Mouse (Mus musculus): ENCODE data around the gene Rbfox3.

Gene Rbfox3

DNA sequence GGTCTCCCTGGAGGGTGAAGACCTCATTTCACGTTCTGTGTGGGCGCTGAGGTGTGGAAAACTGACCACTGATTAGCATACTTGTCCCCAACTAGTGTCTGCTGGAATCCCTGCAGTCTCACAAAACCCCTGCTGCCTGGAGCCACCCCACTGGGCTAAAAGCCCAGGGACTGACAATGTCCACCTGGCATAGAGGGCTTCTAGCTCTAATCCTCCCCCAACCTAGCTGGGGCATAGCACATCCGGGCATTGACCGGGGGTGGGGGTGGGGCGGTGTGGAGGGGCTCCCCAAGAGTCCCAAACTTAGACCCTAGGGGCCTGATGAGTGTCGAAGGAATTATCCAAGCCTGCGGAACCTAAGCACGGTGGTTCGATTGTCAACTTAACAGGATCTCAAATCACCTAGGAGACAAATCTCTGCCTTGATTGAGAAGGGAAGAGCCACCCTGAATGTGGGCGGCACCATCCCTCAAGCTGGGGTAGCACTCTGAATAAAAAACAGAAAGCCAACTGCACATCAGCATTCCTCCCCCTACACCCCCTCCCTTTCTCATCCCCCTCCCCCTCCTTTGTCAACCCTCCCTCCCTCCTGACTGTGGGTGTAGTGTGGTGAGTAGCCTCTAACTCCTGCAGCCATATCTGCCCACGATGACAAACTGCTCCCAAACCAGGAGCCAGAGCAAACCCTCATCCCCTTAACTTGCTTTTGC lies 29.5 kb downstream of the Rbfox3 start:
- DNase-seq (ENCODE audit: low read depth, low spot score), result no peak

DNA sequence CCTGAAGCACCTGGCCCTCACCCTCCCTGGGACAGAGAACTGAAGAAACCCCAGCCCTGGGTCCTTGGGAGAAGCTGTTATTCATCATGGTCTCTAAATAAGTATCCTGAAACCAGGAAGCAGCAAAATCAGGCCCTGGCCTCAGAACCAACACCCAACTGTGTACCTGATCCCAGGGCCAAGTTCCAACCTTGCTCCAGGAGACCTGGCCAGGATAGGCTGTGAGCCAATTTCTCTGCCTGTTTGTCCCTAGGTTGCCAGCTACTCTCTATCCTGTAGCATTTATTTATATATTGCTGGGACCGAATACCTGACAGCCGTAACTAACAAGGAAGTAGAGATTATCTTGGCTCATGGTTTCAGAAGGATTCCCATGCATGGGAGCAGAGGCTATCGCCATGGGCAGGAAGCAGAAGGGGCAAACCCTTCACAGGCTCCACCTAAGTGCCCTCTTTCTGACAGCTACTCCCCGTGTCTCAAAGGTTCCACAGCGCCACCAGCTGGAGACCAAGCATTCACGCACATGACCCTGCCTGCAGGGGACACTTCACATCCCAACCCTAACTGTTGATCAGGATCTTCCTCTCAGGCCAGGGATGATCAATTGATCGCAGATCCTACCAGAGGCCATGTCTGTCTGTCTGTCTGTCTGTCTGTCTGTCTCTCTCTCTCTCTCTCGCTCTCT lies 31.8 kb downstream of the Rbfox3 start:
- no peak for DNase-seq (ENCODE audit: low read depth, low spot score)

DNA sequence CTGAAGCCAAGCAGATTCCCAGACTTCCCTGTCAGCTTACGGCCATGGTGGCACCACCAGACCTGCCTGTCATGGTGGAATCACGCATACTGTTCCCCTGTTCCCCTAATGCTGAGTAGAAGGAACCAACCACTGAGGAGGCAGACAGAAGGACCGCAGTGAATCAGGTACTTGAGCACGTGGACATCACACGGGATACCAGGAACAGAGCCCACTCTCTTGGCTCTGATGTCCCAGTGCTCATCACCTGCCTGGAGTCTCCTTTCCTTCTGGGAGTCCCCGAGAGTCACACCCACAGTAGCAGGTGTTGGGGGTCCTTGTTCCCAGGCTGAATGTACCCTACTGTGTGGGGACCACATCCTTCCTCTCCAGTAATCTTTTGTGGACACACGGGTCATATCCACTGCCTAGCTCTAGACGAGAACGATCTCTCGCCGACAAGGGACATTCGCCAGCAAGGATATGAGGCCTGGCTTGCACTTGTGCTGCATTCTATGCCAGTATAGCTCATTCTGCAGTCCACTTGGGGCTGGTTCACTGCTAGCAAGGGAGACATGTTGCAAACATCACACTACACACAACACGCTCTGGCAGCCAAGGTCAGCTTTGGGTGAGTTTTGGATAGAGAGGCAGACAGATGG lies 32.7 kb downstream of the Rbfox3 start:
- DNase-seq (ENCODE audit: low read depth, low spot score), result no peak

DNA sequence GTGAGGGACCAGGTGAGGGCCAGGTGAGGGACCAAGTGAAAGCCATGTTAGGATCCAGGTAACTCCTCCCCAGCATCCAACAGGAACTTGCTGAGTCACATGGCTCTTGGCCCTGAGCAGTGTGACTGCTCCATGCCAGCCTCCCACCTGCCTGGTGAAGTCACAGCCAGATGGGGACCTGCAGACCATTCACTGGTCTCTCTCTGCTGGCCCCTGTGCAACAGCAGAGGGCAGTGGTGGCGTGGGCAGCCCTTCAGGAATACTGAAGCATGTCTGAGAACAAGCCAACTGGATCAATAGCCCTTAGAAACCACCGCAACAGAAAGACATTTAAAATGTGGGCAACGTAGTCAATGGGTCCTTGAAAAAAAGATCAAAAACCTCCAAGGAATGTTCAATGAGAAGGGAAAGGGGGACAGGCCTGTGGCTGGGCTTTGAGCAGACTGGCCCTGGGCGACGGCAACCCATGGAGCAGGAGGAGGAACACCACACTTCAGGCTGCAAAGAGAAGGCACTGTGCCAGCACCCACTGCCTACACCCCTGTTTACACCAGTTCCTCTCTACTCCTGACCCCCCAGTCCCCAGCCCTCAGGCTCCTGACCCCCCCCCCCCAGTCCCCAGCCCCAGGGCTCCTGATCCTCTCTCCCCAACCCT lies 36.0 kb downstream of the Rbfox3 start:
- DNase-seq (ENCODE audit: low read depth, low spot score), result no peak

DNA sequence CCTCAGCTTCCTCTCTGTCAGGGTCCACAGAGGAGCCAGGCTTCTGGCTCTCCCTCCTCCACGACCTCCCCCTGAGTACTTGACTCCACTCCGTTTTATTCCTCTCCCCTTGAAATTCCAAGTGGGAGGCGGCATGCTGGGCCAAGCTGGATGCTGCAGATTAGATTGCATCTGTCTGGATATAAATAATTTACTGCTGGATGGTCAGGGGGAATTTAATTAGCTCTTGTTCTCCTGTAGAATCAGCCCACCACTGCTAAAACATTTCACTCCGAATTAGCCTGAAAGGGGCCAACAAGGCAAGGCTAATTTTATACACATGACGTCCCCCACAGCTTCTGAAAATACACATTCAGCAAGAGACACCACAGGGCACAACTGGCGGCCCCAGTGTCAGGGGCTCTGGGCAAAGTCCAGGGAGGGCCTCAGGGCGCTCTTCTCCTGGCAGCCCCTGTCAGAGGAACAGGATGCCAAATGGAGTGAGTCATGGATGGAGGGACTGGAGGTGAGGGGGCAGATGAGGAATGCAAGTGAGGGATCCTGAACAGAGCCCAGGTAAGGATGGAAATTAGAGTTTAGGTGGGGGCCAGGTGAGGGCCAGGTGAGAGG lies 36.8 kb downstream of the Rbfox3 start:
- DNase-seq (ENCODE audit: low read depth, low spot score), result no peak

DNA sequence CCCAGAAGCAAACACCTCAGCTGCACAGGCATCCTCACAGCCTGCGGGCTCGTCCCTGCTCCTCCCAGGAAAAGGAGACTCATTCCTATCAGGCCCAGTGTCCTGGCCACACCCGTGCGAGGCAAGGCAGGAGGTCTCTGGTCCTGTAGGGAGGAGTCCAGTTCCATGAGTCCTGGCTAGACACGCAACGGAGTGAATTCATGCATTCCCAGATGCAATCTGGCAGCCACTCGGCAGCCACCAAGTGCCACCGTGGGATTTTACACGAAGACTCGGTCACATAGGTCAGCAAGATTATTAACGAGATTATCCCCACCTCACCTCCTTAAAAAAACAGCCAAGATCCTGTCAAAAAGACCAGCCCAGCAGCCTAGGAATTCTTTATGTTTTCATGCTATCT lies 37.4 kb downstream of the Rbfox3 start:
- DNase-seq (ENCODE audit: low read depth, low spot score), result no peak

DNA sequence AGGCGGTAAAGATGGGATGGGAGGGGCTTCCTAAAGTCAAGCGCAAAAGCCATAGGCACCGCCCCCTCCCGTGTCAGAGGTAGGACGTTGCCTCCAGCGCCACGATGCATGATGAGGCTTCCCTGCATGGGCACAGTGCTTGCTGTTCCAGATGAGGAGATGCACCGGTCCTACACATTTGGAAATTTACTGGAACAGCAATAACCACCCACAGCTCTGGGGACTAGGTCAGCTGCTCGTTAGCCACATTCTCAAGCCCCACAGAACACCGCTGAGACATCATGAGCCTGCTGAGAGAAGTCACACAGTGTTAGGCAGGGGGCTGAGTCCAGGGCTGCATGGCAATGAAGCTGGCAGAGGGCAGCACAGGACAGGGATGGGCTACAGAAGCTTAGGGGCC lies 39.9 kb downstream of the Rbfox3 start:
- DNase-seq (ENCODE audit: low read depth, low spot score), result no peak

DNA sequence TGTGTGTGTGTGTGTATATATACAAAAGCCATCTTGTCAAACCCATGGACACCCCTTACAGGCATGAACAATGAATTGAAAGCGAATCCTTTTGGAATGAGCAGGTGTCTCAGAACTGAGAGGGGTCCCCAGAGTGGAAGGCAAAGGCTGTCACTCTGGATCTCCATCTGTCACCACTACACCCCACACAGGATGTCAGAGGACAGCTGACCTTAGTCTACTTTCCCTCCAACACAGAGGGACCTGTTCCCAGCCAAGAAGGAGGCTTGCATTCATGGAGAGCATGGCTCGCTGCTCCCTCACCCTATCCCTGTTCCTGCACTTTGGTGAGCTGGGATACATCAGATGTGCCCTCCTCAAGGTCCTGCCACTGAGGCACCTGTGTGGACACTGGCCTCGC lies 48.0 kb downstream of the Rbfox3 start:
- DNase-seq (ENCODE audit: low read depth, low spot score), result no peak

DNA sequence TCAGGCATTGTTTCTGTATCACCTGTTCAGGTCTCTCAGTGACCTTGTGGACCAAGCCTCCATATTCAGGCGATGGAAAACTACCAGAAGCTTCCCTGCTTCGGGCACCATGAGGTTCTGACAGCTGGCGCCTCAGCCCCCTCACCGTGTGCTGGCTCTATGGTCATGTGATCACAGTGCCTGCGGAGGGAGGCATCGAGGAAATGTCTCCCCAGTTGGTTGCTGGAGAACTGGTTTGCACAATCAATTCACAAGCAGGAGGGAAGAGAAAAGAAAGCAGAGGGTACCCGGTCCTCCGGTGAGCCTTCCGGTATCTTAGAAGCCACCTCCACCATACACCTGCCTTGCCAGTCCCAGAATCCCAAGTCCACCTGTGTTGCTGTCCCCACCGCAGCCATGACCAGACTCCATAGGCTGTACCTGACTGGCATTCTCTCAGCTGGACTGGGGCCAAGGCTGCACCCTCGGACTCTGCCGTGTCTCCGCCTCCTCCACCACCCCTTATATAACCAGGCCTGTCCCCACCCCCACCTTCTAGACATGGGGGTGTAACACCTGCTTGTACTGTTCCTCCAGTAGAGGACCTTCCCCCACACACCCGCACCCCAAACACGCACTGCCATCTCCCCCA lies 49.5 kb downstream of the Rbfox3 start:
- no peak for DNase-seq (ENCODE audit: low read depth, low spot score)

DNA sequence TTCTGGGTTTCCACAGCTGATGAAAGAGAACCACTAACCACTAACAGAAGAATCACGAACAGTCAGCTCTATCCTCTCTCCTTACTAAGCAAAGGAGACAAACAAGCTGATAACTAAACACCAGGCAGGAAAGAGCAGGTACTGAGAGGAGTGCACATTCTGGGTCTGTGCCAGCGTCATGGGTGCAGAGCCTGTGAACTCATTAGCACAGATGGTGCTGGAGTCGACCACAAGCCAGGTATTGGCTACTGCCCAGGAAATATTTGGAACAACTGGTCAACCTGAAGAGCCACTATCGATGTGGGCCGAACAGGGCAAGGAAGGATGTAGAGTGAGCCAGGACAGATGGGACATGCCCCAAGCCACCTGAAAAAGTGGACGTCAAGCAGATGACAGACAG lies 50.2 kb downstream of the Rbfox3 start:
- no peak for DNase-seq (ENCODE audit: low read depth, low spot score)

DNA sequence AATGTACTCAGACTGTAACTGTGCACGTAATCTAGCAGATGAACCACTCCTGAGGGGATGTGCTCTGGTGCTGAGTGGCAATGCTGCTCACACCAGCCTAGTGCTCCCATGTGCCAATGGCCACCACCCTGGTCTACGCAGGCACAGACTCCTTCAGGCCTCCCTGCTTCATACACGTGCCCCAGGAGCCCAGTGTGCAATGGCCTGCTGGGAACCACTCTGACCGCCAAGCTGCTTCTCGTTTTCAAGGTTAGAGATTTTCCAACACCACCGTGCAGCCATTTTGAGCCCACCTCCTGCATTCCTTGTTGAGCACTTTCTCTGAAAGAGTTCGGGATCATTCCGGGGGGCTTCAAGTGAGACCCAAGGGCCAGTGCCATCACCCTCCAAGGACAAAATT lies 50.6 kb downstream of the Rbfox3 start:
- no peak for DNase-seq (ENCODE audit: low read depth, low spot score)

DNA sequence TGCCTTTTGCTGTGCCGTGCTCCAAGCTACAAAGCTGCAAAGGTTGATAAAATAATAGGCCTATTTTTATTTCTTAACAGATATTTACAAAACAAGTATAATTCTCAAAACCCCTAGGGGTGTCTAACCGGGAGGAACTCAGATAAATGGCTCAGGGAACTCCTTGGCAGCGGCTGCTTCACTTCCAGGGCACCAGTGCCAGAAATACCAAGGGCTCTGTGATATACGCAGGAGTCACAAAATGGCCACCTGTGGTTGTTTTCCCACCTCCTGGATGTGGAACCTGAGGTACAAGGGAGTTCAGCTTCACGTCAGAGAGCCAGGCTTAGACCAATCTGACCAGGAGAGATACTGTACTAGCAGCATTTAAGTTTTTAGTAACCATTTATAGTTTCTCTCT lies 51.6 kb downstream of the Rbfox3 start:
- no peak for DNase-seq (ENCODE audit: low read depth, low spot score)

DNA sequence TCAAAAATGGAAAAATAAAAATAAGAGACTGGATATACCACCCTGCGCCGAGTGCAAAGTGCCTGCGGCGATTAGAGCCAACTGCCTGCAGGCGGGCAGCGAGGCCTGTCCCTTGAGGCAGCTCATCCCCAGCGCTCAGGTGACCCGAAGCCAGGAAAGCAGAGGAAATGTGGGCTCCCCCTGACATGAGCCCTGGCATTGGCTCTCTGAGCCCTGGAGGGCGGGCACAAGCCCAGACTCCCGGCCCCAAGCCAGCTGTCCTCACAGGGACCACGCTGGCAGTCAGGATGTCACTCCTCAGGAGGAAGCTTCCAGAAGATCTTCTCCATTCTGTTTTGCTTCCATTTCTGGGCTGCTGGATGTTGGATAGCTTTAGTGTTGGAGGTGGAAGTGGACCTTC lies 53.1 kb downstream of the Rbfox3 start:
- DNase-seq (ENCODE audit: low read depth, low spot score), result no peak

DNA sequence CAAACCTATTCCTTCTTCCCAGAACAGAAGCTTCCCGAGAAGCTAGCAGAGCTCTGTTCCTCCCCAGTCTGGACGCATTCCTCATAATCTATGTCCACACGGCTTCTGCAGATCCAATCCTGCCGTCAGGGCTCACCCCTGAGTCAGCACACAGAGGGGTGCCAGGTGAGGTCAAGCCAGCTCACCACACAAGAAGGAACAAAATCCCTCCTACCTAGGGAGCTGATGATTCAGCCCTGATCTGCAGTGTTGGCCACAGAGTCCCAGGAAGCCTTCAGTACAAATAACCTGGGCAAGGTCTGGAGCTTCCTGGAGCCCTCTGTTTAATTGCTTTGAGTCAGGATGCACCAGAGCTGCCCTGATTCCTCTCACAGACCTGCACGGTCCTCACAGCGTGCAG lies 60.0 kb downstream of the Rbfox3 start:
- no peak for DNase-seq (ENCODE audit: low read depth, low spot score)

DNA sequence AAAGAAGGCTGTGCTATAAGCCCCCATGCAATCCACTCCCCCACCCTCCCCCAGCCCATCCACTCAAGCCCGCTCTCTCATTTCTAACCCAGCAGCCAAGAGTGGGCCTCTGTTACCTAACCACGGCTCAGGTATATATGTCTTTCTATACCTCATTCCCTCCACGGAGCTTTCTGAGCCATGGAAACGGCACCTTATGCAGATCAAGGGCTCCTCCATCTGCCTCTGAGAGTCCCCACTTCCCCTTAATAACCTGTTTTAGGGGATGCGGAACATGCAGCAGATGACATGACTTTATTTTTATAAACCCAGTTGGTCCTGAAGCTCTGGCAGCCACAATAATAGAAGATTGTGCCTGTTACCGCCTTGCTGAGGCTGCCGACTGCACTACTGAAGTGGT lies 63.4 kb downstream of the Rbfox3 start:
- no peak for DNase-seq (ENCODE audit: low read depth, low spot score)

DNA sequence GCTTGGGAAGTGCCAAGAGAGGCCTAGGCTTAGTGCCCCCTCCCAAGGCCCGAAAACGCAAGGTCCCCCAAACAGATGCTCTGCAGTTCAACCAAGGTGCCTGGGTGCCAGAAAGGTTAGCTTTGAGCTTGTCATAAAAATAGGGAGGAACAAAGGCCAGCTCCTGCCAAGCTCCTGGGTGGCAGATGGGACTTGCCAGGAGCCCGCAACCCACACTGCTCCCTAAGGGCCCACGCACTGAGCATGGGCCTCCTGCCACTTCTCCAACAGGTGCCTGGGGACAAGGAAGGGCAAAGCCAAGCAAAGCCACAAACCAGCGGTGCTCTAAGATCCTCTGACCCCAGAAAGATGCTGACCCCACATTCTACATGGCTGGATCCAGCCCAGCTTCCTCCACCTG lies 70.4 kb downstream of the Rbfox3 start:
- DNase-seq (ENCODE audit: low read depth, low spot score), result no peak

DNA sequence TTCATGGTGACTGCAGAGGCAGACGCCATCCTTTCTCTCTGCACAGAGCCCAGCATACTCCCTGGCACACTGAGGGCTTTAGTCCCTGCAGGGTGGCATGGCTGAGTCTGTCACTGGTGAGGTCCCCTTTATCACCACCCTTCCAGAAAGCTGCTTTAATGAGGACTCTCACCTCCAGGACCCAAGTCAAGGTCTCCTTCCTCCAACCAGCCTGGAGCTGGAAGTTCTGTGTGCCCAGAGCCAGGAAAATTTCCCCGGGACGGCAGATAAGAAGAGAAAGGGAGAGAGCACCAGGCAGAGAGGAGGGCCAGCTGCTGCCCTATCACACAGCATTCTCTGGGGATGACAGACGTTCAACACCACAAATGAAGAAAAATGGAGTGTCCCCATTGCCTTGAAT lies 73.2 kb downstream of the Rbfox3 start:
- no peak for DNase-seq (ENCODE audit: low read depth, low spot score)

DNA sequence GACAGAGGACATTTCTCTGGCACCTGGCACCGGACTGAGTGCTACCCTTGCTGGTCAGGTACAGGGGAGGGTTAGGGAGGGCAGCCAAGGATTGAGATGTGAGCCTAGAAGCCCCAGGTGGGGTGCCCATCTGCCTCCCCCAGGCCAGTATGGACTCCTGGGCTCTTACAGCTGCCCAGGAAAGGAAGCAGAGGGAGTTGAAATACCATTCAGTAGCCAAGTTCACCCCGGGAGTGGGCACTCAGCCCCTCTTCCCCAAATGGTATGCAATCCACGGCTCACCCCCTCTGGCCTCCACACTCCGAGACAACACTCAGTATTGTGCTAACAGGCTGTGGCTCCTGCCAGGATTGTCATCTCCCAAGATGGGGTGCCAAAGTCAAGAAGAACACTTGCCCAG lies 74.5 kb downstream of the Rbfox3 start:
- no peak for DNase-seq (ENCODE audit: low read depth, low spot score)

DNA sequence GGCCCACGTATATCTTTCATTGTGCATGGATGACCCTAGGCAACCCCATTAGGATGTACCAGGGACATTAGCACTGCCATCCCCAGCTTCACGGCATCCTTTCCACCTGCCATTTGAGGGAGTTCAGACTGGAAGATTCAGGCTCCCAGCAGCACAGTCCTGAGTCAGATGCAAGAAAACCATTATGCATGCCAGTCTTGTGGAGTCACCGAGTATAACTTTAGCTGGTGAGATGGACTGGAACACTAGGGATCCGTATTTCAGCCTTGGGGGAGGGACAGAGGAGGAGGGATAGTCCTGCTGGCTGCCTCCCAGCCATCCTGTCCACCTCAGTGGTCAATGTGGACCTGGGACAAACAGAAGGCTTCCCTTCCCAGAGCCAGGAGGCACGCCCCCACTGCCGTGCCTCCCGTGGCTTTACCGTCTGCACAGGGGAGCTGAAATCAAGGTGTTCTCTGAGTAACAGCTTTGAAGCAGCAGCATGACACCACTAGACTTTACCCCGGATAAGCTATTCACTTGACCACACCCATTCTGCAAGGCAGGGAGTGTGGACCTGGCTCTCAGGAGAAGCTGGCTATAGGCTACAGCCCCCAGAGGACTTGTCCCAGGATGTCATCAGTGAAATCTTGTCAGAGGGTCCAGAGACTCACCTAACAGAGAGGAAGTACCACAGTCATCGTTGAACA lies 78.5 kb downstream of the Rbfox3 start:
- no peak for DNase-seq (ENCODE audit: low read depth, low spot score)

DNA sequence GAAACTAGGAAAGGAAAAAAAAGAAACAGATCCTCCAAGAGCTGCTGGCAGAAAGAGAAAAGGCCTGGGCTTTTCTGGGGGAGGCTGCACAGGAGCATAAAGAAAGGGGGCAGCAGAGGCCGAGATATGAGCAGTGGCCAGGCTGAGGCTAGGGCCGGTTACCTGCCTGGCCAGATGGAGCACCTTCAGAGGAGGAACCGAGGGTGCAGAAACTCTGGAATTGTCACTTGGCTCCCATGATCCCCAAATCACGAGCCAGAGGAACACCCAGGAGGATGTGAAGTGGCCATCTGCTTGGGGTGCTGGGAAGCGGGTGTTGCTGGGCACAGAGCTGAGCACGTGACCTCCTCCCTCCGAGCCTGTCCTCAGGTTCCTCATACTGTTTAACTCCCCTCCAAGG lies 79.7 kb downstream of the Rbfox3 start:
- DNase-seq (ENCODE audit: low read depth, low spot score), result no peak

All from CD4-positive helper T cell, adult 2 months (primary cell).